Mouse (Mus musculus) lung, embryonic 14.5 days (tissue): ENCODE results near the gene Zfp804a. TPM values are rescaled to one million over a fixed set of nuclear protein-coding genes. Genes with fewer than 3 reads are reported as not detected.

Source experiments
- ATAC-seq: fragments of 200-750 bp; cut with Nextera tagmentation; 2 replicates; pipeline ENCODE4 v1.8.0; 2017; ENCODE audit warnings: mild to moderate bottlenecking, moderate TSS enrichment, moderate library complexity; ENCODE audit not compliant: insufficient read depth
- DNase-seq: peaks from one replicate; pipeline ENCODE4 v3.0.0-alpha.2; 2015
- H3K27ac ChIP-seq: fragments of 300-500 bp; sonication (generic); 2 replicates; pipeline ENCODE4 v1.5.1; 2014; ENCODE audit warnings: low read depth, mild to moderate bottlenecking, moderate library complexity
- H3K27me3 ChIP-seq: fragments of 300-500 bp; sonication (generic); 2 replicates; pipeline ENCODE4 v1.6.1; 2014; ENCODE audit warnings: low read length, control low read depth; ENCODE audit not compliant: insufficient read depth
- H3K36me3 ChIP-seq: fragments of 300-500 bp; sonication (generic); 2 replicates; pipeline ENCODE4 v1.6.1; 2014; ENCODE audit warnings: control low read depth; ENCODE audit not compliant: insufficient read depth
- H3K4me1 ChIP-seq: fragments of 300-500 bp; sonication (generic); 2 replicates; pipeline ENCODE4 v1.6.1; 2014; ENCODE audit warnings: antibody characterized with exemption, control low read depth; ENCODE audit not compliant: insufficient read depth
- H3K4me2 ChIP-seq: fragments of 300-500 bp; sonication (generic); 2 replicates; pipeline ENCODE4 v1.6.1; 2014; ENCODE audit warnings: mild to moderate bottlenecking
- H3K4me3 ChIP-seq: fragments of 300-500 bp; sonication (generic); 2 replicates; pipeline ENCODE4 v1.5.1; 2014; ENCODE audit warnings: low read depth, low read length
- H3K9ac ChIP-seq: fragments of 300-500 bp; sonication (generic); 2 replicates; pipeline ENCODE4 v1.6.1; 2014
- H3K9me3 ChIP-seq: fragments of 300-500 bp; sonication (generic); 2 replicates; pipeline ENCODE4 v1.6.1; 2016; ENCODE audit warnings: low read depth, low read length, control low read depth
- CTCF ChIP-seq: IDR thresholded peaks from 2 replicates; pipeline ENCODE4 v1.5.1; 2016; ENCODE audit warnings: antibody characterized with exemption, low read depth
- WGBS: fragments of 180-500 bp; shearing (Covaris S2); extraction: QIAGEN DNeasy Blood & Tissue Kit; methylation state at CpG from one replicate; pipeline ENCODE4 v1.1.7; 2014; 5-methylcytosine and 5-hydroxymethylcytosine counted together
- polyA plus RNA-seq: library from polyadenylated mRNA; unstranded; fragments of >200 nt; fragmentation: Nextera tagmentation; extraction: Ambion mirVana; gene quantifications from 2 replicates; pipeline ENCODE4 v1.2.1, GENCODE M21; 2014

Zfp804a gene
- polyA plus RNA-seq, 1 experiment from 2014 or later: 0.07 TPM

DNA sequence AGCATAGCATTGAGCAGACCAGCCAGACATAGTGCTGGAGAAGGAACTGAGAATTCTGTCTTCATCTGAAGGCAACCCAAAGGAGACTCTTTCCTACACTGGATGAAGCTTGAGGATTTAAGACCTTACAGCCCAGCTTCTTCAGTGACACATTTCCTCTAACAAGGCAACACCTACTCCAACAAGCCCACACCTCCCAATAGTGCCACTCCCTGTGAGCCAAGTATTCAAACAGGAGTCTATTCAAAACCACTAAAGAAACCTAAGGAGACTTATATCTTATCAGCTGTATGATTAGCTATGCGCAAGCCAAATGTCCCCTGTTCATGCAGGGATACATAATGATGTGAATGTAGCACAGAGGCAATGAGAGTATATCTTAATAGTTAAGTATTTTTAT is 128.0 kb downstream of the Zfp804a start:
- H3K4me2 ChIP-seq: no peak overlapping the region
- no peak overlapping the region for H3K4me3 ChIP-seq
- H3K36me3 ChIP-seq: no peaks in the 10 kb centered on the region
- 85% methylated on average over 1 of the region's 1 CpGs for WGBS
- DNase-seq (no peak), ATAC-seq (no peak)
- H3K27ac ChIP-seq: no peak overlapping the region
- no peaks in the 10 kb centered on the region for H3K9me3 ChIP-seq
- no peak for TF ChIP-seq CTCF
- H3K4me1 ChIP-seq: no peaks in the 10 kb centered on the region
- H3K27me3 ChIP-seq: no peaks in the 10 kb centered on the region
- no peak overlapping the region for H3K9ac ChIP-seq

DNA sequence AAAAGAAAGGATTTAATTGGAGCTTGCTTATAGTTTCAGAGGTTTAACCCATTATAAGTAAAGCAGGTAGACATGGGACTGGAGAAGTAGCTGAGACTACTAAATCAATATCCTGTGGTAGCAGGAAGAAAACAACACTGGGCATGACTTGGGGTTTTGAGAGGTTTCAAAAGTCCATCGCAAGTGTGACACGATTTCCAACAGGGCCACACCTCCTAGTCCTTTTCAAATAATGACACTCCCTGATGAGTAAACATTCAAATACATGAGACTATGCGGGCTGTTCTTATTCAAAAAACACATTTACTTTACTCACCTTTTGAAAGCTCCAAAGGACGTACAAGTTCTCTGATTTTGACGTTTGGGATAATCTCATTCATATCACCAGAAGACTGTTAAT is 146.9 kb downstream of the Zfp804a start:
- DNase-seq: no peak
- Histone ChIP-seq H3K27ac (no peak overlapping the region), H3K9me3 (no peaks in the 10 kb centered on the region), H3K27me3 (no peaks in the 10 kb centered on the region), H3K36me3 (no peaks in the 10 kb centered on the region), H3K4me3 (no peak overlapping the region), H3K4me1 (no peaks in the 10 kb centered on the region), H3K4me2 (no peak overlapping the region), H3K9ac (no peak overlapping the region)
- 60% methylated on average over 5 of the region's 5 CpGs for WGBS
- no peak for ATAC-seq
- no peak for TF ChIP-seq CTCF

DNA sequence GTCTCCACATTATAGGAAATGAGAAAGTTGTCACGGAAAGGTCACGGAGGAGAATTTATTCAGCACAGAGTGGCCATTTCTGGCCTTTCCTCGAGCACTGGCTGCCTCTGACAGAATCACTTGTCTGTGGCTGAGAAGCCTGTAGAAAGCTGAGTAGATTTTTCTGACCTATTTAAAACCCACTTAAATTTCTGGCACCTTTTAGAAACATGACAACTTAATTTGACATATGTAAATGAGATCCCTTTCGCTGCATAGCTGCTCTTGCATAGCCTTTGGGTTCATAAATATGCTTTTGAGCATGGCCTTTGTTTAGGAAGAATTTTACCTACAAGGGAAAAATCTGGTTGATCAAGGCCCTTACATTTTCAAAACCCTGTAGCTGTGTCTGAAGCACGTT is 147.6 kb downstream of the Zfp804a start:
- Histone ChIP-seq H3K9ac (no peak overlapping the region), H3K36me3 (no peaks in the 10 kb centered on the region), H3K27ac (no peak overlapping the region), H3K27me3 (no peaks in the 10 kb centered on the region), H3K4me2 (no peak overlapping the region), H3K4me3 (no peak overlapping the region), H3K9me3 (no peaks in the 10 kb centered on the region), H3K4me1 (no peaks in the 10 kb centered on the region)
- 65% methylated on average over 5 of the region's 5 CpGs for WGBS
- DNase-seq: no peak
- no peak for TF ChIP-seq CTCF
- no peak for ATAC-seq

- TF ChIP-seq CTCF: no peak
- Histone ChIP-seq H3K4me1 (no peaks in the 10 kb centered on the region), H3K4me3 (no peak overlapping the region), H3K9ac (no peak overlapping the region), H3K9me3 (no peaks in the 10 kb centered on the region; the same call in 1 of the 2 replicates), H3K36me3 (no peaks in the 10 kb centered on the region), H3K27ac (no peak overlapping the region), H3K4me2 (no peak overlapping the region), H3K27me3 (no peaks in the 10 kb centered on the region)
- DNase-seq: no peak
- no peak for ATAC-seq
- 57% methylated on average over 1 of the region's 1 CpGs for WGBS
These were observed 157.6 kb downstream of the Zfp804a start for GRCm38 (mm10) chr2:82210605-82211004.

DNA sequence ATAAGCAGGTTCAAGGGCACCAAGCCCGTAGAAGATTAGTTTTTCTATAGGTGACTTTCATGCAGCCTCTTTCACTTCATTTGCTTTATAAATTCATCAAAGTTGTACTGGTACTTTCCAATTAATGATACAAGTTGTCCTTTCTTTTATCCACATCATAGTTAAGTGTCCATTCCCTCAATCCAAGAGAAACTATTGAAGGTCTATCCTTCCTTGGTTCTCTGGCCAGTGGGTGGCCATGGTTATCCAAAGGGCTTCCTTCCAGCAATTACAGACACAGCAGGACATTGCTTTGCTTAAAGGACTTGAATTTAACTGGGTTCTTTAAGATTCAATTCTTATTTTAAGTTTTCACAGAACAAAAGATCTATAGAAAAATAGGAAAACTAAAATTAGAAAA is 158.9 kb downstream of the Zfp804a start:
- WGBS: 74% methylated on average over 1 of the region's 1 CpGs
- Histone ChIP-seq H3K36me3 (no peaks in the 10 kb centered on the region), H3K4me1 (no peaks in the 10 kb centered on the region), H3K9me3 (no peaks in the 10 kb centered on the region; the same call in 1 of the 2 replicates), H3K27ac (no peak overlapping the region), H3K9ac (no peak overlapping the region), H3K4me3 (no peak overlapping the region), H3K4me2 (no peak overlapping the region), H3K27me3 (no peaks in the 10 kb centered on the region)
- TF ChIP-seq CTCF: no peak
- ATAC-seq (no peak), DNase-seq (no peak)

DNA sequence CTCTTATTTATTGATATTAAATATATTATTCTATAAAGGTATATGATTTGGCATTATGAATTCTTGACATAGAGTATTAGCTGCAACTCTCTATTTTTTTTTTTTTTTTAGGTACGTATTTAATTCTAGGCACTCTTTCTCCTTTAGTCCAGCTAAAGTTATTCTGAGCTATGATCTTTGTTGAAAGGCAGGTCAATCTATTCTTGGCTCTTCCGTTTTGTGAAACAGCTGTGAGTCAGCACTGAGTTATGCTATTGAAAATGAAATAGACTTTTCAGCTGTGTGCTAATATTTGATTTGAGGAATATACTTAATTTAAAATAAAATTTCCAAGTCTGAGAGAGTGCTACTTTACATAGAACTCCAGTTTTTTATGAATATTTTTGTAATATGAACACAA is 164.9 kb downstream of the Zfp804a start:
- Histone ChIP-seq H3K9me3 (no peaks in the 10 kb centered on the region; the same call in 1 of the 2 replicates), H3K9ac (no peak overlapping the region), H3K27ac (no peak overlapping the region), H3K27me3 (no peaks in the 10 kb centered on the region), H3K4me1 (no peaks in the 10 kb centered on the region), H3K4me2 (no peak overlapping the region), H3K36me3 (no peaks in the 10 kb centered on the region), H3K4me3 (no peak overlapping the region)
- no peak for ATAC-seq
- 65% methylated on average over 2 of the region's 2 CpGs for WGBS
- no peak for TF ChIP-seq CTCF
- DNase-seq: no peak

- no peak for TF ChIP-seq CTCF
- no peak overlapping the region for H3K9ac ChIP-seq
- no peak overlapping the region for H3K27ac ChIP-seq
- no peak for DNase-seq
- no peaks in the 10 kb centered on the region for H3K9me3 ChIP-seq
- H3K4me3 ChIP-seq: no peak overlapping the region
- H3K27me3 ChIP-seq: no peaks in the 10 kb centered on the region
- no peak for ATAC-seq
- H3K4me2 ChIP-seq: no peak overlapping the region
- no peaks in the 10 kb centered on the region for H3K36me3 ChIP-seq
- H3K4me1 ChIP-seq: no peaks in the 10 kb centered on the region
These were observed 193.0 kb downstream of the Zfp804a start for GRCm38 (mm10) chr2:82246020-82246419.

GRCm38 (mm10) chr2:82246902-82247522 is 194.0 kb downstream of the Zfp804a start:
- Histone ChIP-seq H3K27ac (no peak overlapping the region), H3K9ac (no peak overlapping the region), H3K4me3 (no peak overlapping the region), H3K36me3 (no peaks in the 10 kb centered on the region), H3K9me3 (no peaks in the 10 kb centered on the region), H3K4me1 (no peaks in the 10 kb centered on the region), H3K4me2 (no peak overlapping the region), H3K27me3 (no peaks in the 10 kb centered on the region)
- TF ChIP-seq CTCF: no peak
- ATAC-seq (no peak), DNase-seq (no peak)
